In the genomic region with DNA sequence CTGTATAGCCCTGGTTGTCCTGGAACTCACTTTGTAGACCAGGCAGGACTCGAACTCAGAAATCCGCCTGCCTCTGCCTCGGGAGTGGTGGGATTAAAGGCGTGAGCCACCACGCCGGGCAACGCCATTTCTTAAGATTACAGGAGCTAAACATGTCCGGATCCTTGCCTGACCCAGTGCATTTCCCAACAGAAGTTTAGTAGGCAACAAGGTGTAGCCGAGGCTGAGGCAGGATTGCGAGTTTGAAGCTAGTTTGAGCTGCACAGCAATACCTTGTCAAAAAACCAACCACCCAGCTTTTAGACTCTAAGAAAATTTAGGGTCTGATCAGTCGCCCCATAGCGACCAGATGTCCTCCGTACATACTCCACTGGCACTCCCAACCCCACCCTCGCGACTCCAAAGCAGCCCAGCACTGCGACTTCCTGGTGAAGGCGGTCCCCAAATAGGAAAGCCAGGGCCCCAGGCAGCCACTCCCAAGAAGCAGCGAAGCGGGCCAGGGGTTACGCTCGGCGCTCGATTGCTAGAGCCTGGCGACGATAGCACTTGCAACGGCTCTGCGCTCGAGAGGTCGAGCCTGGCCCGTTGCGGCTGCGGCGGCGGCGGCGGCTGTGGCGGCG, we compare ENCODE assay signal across 8 mouse cellular contexts. TPM values are rescaled to one million over a fixed set of nuclear protein-coding genes. Genes with fewer than 3 reads are reported as not detected.
DNase-seq lines count a peak whose midpoint lies in the region; ATAC-seq and TF ChIP-seq lines count a peak whose summit lies in the region.

TSS of gene Kat14 (plus strand) at position 584 of the 620 bp plus-strand sequence.
TSS of gene Pet117 (plus strand) at position 597 of the 620 bp plus-strand sequence.

- peak; percentile 96 for ATAC-seq in embryonic facial prominence, embryonic 14.5 days (ENCODE audit: low read depth)
- peak; percentile 95 for ATAC-seq in limb, embryonic 14.5 days (ENCODE audit: low FRiP score, low read depth)
- peak; percentile 93 for ATAC-seq in midbrain, postnatal 0 days (ENCODE audit: low FRiP score)

- intact Hi-C loops in heart, adult 2 months (cut with DNase I) = loop anchor here (1.0 to 10.0 kb wide), 5 partner anchors 89 to 453 kb away; partner anchors contain the start of genes Dstn, Dzank1, Mgme1 and Polr3f

- H3K4me3 ChIP-seq in embryonic facial prominence, embryonic 14.5 days (ENCODE audit: low read depth, low read length) = peak within 1 kb of the TSS; percentile 89
- H3K4me3 ChIP-seq in heart, adult 2 months = peak within 1 kb of the TSS; percentile 79
- peak within 1 kb of the TSS; percentile 73 for H3K4me3 ChIP-seq in limb, embryonic 14.5 days (replicated peaks; ENCODE audit: low read length)
- peak within 1 kb of the TSS; percentile 94 for H3K4me3 ChIP-seq in midbrain, postnatal 0 days (ENCODE audit: low read depth, low read length)

- peak within 1 kb of the TSS; percentile 88 for H3K9ac ChIP-seq in embryonic facial prominence, embryonic 14.5 days (ENCODE audit: low read depth, low read length)
- peak within 1 kb of the TSS; percentile 96 for H3K9ac ChIP-seq in heart, adult 2 months (ENCODE audit: low read depth, low read length)
- peak within 1 kb of the TSS; percentile 88 for H3K9ac ChIP-seq in limb, embryonic 14.5 days (ENCODE audit: low read depth, low read length, severe bottlenecking)
- peak within 1 kb of the TSS; percentile 86 for H3K9ac ChIP-seq in midbrain, postnatal 0 days (replicated peaks; ENCODE audit: low read length, poor library complexity, severe bottlenecking)

- H3K27ac ChIP-seq in embryonic facial prominence, embryonic 14.5 days (replicated peaks; ENCODE audit: low read depth, low read length) = peak within 1 kb of the TSS; percentile 91
- peak within 1 kb of the TSS; percentile 89 for H3K27ac ChIP-seq in heart, adult 2 months
- H3K27ac ChIP-seq in limb, embryonic 14.5 days (replicated peaks; ENCODE audit: low read depth, low read length) = peak within 1 kb of the TSS; percentile 88
- H3K27ac ChIP-seq in midbrain, postnatal 0 days (ENCODE audit: low read depth, low read length) = peak within 1 kb of the TSS; percentile 80

- TF ChIP-seq POLR2A in heart, adult 2 months (IDR thresholded peaks at IDR 0.05; ENCODE audit: insufficient read depth, low read depth, low read length) = peak; percentile 92
- TF ChIP-seq POLR2A in limb, embryonic 14.5 days (IDR thresholded peaks at IDR 0.05; ENCODE audit: borderline replicate concordance, extremely low read depth, insufficient read depth, insufficient read length) = peak; percentile 23; the same call in 1 of the 2 replicates

- 9% methylated on average over 23 of the region's 38 CpGs for WGBS in embryonic facial prominence, embryonic 14.5 days
- 5% methylated on average over 38 of the region's 38 CpGs for WGBS in heart, adult 2 months
- WGBS in limb, embryonic 14.5 days = 6% methylated on average over 31 of the region's 38 CpGs
- 6% methylated on average over 36 of the region's 38 CpGs for WGBS in midbrain, postnatal 0 days

- H3K79me2 ChIP-seq in heart, adult 2 months (replicated peaks; ENCODE audit: control insufficient read depth, insufficient read depth, low read length) = peaks cover 3% of the 10 kb centered on the region

- peak; percentile 97 for DNase-seq in 416B (ENCODE audit: low read depth)
- DNase-seq in adrenal gland, postnatal 4 days (ENCODE audit: low spot score in 2 of 2) = peak; percentile 87 to 90
- peak; percentile 99 for DNase-seq in embryonic facial prominence, embryonic 14.5 days (ENCODE audit: low spot score)
- DNase-seq in heart, adult 2 months = peak; percentile 97 to 98
- peak; percentile 96 to 98 for DNase-seq in kidney, adult 8-10 months
- DNase-seq in limb, embryonic 14.5 days (ENCODE audit: low spot score) = peak; percentile 99
- DNase-seq in midbrain, postnatal 0 days (ENCODE audit: low spot score) = peak; percentile 96
- DNase-seq in spleen, postnatal 14 days (ENCODE audit: low spot score in 2 of 2) = peak; percentile 90 to 91

- TF ChIP-seq EP300 in heart, adult 2 months (IDR thresholded peaks at IDR 0.05; ENCODE audit: insufficient read depth, low read depth, low read length) = peak; percentile 53; the same call in 1 of the 2 replicates

- peak within 1 kb of the TSS; percentile 75 for H3K4me2 ChIP-seq in embryonic facial prominence, embryonic 14.5 days (ENCODE audit: low read depth, low read length)
- peak within 1 kb of the TSS; percentile 53 for H3K4me2 ChIP-seq in limb, embryonic 14.5 days (replicated peaks; ENCODE audit: low read depth, low read length, severe bottlenecking)
- peak within 1 kb of the TSS; percentile 71 for H3K4me2 ChIP-seq in midbrain, postnatal 0 days (ENCODE audit: low read depth, low read length, poor library complexity, severe bottlenecking)

- H3K4me1 ChIP-seq in embryonic facial prominence, embryonic 14.5 days (ENCODE audit: control insufficient read depth, insufficient read depth, low read length) = peaks cover 7% of the 10 kb centered on the region
- H3K4me1 ChIP-seq in heart, adult 2 months (ENCODE audit: control insufficient read depth, insufficient read depth, low read length) = peaks cover 7% of the 10 kb centered on the region
- H3K4me1 ChIP-seq in limb, embryonic 14.5 days (ENCODE audit: control insufficient read depth, insufficient read depth, low read length) = 0 out of 2 replicates have a peak, but pooled peaks cover 3% of the 10 kb centered on the region
- no peaks in the 10 kb centered on the region for H3K4me1 ChIP-seq in midbrain, postnatal 0 days (ENCODE audit: insufficient read depth, low read length)

- no peaks in the 10 kb centered on the region for H3K9me3 ChIP-seq in embryonic facial prominence, embryonic 14.5 days (ENCODE audit: control insufficient read depth, low read length)
- no peaks in the 10 kb centered on the region for H3K9me3 ChIP-seq in limb, embryonic 14.5 days (ENCODE audit: control insufficient read depth, low read length)
- no peaks in the 10 kb centered on the region for H3K9me3 ChIP-seq in midbrain, postnatal 0 days (ENCODE audit: low read length)

- H3K36me3 ChIP-seq in embryonic facial prominence, embryonic 14.5 days (ENCODE audit: control insufficient read depth, insufficient read depth, low read length) = peaks cover 11% of the 10 kb centered on the region
- peaks cover 11% of the 10 kb centered on the region for H3K36me3 ChIP-seq in heart, adult 2 months (ENCODE audit: control insufficient read depth, insufficient read depth, low read length)
- peaks cover 16% of the 10 kb centered on the region for H3K36me3 ChIP-seq in limb, embryonic 14.5 days (ENCODE audit: control insufficient read depth, insufficient read depth, low read length)
- H3K36me3 ChIP-seq in midbrain, postnatal 0 days (ENCODE audit: insufficient read depth, low read length) = peaks cover 5% of the 10 kb centered on the region

- no peak for TF ChIP-seq CTCF in heart, adult 2 months (IDR thresholded peaks at IDR 0.05)
- no peak for TF ChIP-seq CTCF in midbrain, postnatal 0 days (IDR thresholded peaks at IDR 0.05)

- H3K27me3 ChIP-seq in embryonic facial prominence, embryonic 14.5 days (replicated peaks; ENCODE audit: control insufficient read depth, insufficient read depth, low read length) = no peaks in the 10 kb centered on the region
- H3K27me3 ChIP-seq in heart, adult 2 months (ENCODE audit: control insufficient read depth, insufficient read depth, low read length) = no peaks in the 10 kb centered on the region
- no peaks in the 10 kb centered on the region for H3K27me3 ChIP-seq in limb, embryonic 14.5 days (ENCODE audit: control insufficient read depth, insufficient read depth, low read length)
- H3K27me3 ChIP-seq in midbrain, postnatal 0 days (ENCODE audit: insufficient read depth, low read length) = no peaks in the 10 kb centered on the region

RNA-seq across cellular contexts. Expression of gene Kat14, which starts in this region (rescaled TPM):
- total RNA-seq in adrenal gland, postnatal 4 days (2021) = 10 to 100 TPM; 40.4 to 40.5 TPM
- polyA plus RNA-seq in embryonic facial prominence, embryonic 14.5 days (2014; fragmentation: Nextera tagmentation; extraction: Ambion mirVana) = 35.0 and 38.1 TPM in 2 replicates
- total RNA-seq in heart, adult 2 months (2021) = 10 to 100 TPM; 23.7 to 26.8 TPM
- 22.2 and 26.1 TPM in 2 replicates for polyA plus RNA-seq in heart, adult 2 months (2012; rRNA removed)
- polyA plus RNA-seq in limb, embryonic 14.5 days (2012; rRNA removed) = 38.8 and 41.5 TPM in 2 replicates
- polyA plus RNA-seq in limb, embryonic 14.5 days (2014; fragmentation: Nextera tagmentation; extraction: Ambion mirVana) = 40.9 and 41.9 TPM in 2 replicates
- 24.5 and 37.7 TPM in 2 replicates for total RNA-seq in midbrain, postnatal 0 days (2014; rRNA removed)
- polyA plus RNA-seq in midbrain, postnatal 0 days (2015; fragmentation: Nextera tagmentation; extraction: Ambion mirVana) = 17.7 and 19.2 TPM in 2 replicates

RNA-seq across cellular contexts. Expression of gene Pet117, which starts in this region (rescaled TPM):
- 10 to 100 TPM in 1 of 2 experiments, 1 to 10 TPM in 1; 3.4 to 11.8 TPM for total RNA-seq in adrenal gland, postnatal 4 days (2021)
- polyA plus RNA-seq in embryonic facial prominence, embryonic 14.5 days (2014; fragmentation: Nextera tagmentation; extraction: Ambion mirVana) = 0.52 and 1.3 TPM in 2 replicates
- total RNA-seq in heart, adult 2 months (2021) = 1 to 10 TPM; 8.9 to 9.1 TPM
- not detected in 2 replicates for polyA plus RNA-seq in heart, adult 2 months (2012; rRNA removed)
- polyA plus RNA-seq in limb, embryonic 14.5 days (2012; rRNA removed) = not detected in 2 replicates
- 0.43 TPM in 1 of 2 replicates, not detected in the other for polyA plus RNA-seq in limb, embryonic 14.5 days (2014; fragmentation: Nextera tagmentation; extraction: Ambion mirVana)
- not detected in 2 replicates for total RNA-seq in midbrain, postnatal 0 days (2014; rRNA removed)
- 3.8 TPM in 1 of 2 replicates, not detected in the other for polyA plus RNA-seq in midbrain, postnatal 0 days (2015; fragmentation: Nextera tagmentation; extraction: Ambion mirVana)

Comparison
In these comparisons a context has a peak if more than half of its experiments do, and no peak if none do; other contexts are left out.
1. Peak in every context shown above with its lines: DNase-seq, ATAC-seq, H3K4me3 ChIP-seq and H3K27ac ChIP-seq.